Mouse (Mus musculus) neutrophil, adult 59 days (primary cell): ENCODE results near the gene Tacstd2. TPM values are rescaled to one million over a fixed set of nuclear protein-coding genes. Genes with fewer than 3 reads are reported as not detected.

Source experiments
- total RNA-seq, 2 experiments: library from RNA; stranded (reverse); gene quantifications; 1 replicate in 1 of 2; 2 replicates in 1 of 2; pipeline ENCODE4 v1.2.4; 2023

Gene Tacstd2
- 10 to 100 TPM; 41.0 to 44.8 TPM for total RNA-seq

GRCm38 (mm10) chr6:67535777-67536054 lies at the start of gene Tacstd2:
Tacstd2 (minus strand) TSS chr6:67535796.

GRCm38 (mm10) chr6:67491755-67492154 lies 43.8 kb downstream of the Tacstd2 start, which contains the start of gene Il23r:
Il23r (minus strand) TSS chr6:67491855.

Other genes with a start within 250 kb of the Tacstd2 start
- 1 to 10 TPM; 3.1 to 4.3 TPM for gene Il12rb2, start 159.6 kb downstream of the Tacstd2 start, total RNA-seq
- not detected for gene Il23r, start 43.9 kb downstream of the Tacstd2 start, total RNA-seq